Mouse (Mus musculus) G1E (cell line): ENCODE results near the gene Hccs.

Experiments used
- CTCF ChIP-seq: IDR thresholded peaks from 2 replicates; pipeline ENCODE4 v1.5.1; 2012; ENCODE audit warnings: low read depth, low read length, inconsistent platforms, mixed read lengths
- POLR2AphosphoS5 ChIP-seq: IDR thresholded peaks from 2 replicates; pipeline ENCODE4 v1.6.1; 2012; ENCODE audit warnings: low read depth, low read length, inconsistent platforms; ENCODE audit not compliant: insufficient replicate concordance
- TAL1 ChIP-seq: conservative IDR thresholded peaks from 2 replicates; pipeline ENCODE4 v1.6.1; 2012; ENCODE audit warnings: low read depth, low read length, inconsistent platforms, mixed read lengths

GRCm38 (mm10) chrX:169308559-169308958, 11.6 kb downstream of the Hccs start:
- TF ChIP-seq CTCF, result no peak
- TF ChIP-seq TAL1, result no peak
- TF ChIP-seq POLR2AphosphoS5, result no peak
